Mouse (Mus musculus) fibroblast of lung, adult 2 months (primary cell): ENCODE data around the gene Arhgef15.
"Not testable (repeated sequence)": the region's sequence is repeated elsewhere in the genome, so short reads cannot be mapped to it uniquely, and the experiment has no call there.

Experiments
- DNase-seq: peaks from one replicate; pipeline ENCODE4 v3.0.0-alpha.2; 2011; ENCODE audit warnings: low read depth

Gene Arhgef15

GRCm38 (mm10) chr11:68965050-68965449 is 7.8 kb upstream of the Arhgef15 start:
- DNase-seq: no peak

- DNase-seq: no peak
Observed at GRCm38 (mm10) chr11:68963405-68963804, 6.1 kb upstream of the Arhgef15 start.

- DNase-seq: not testable (repeated sequence)
Observed at GRCm38 (mm10) chr11:68962159-68962558, 4.9 kb upstream of the Arhgef15 start.

- no peak for DNase-seq
Observed at GRCm38 (mm10) chr11:68961596-68961995, 4.3 kb upstream of the Arhgef15 start.

GRCm38 (mm10) chr11:68957971-68958370 is 691 bp upstream of the Arhgef15 start:
- DNase-seq: no peak

GRCm38 (mm10) chr11:68956697-68957096 is 583 bp downstream of the Arhgef15 start:
- no peak for DNase-seq

GRCm38 (mm10) chr11:68956107-68956506 is 1.2 kb downstream of the Arhgef15 start:
- no peak for DNase-seq

GRCm38 (mm10) chr11:68955473-68955872 is 1.8 kb downstream of the Arhgef15 start:
- DNase-seq: no peak

GRCm38 (mm10) chr11:68954408-68954807 is 2.9 kb downstream of the Arhgef15 start:
- no peak for DNase-seq

- DNase-seq: no peak
Observed at GRCm38 (mm10) chr11:68953903-68954302, 3.4 kb downstream of the Arhgef15 start.

- DNase-seq: no peak
Observed at GRCm38 (mm10) chr11:68947542-68947993, 9.7 kb downstream of the Arhgef15 start.

- no peak for DNase-seq
Observed at GRCm38 (mm10) chr11:68946806-68947440, 10.4 kb downstream of the Arhgef15 start.

- no peak for DNase-seq
Observed at GRCm38 (mm10) chr11:68946001-68946400, 11.3 kb downstream of the Arhgef15 start.

GRCm38 (mm10) chr11:68945245-68945644 is 12.0 kb downstream of the Arhgef15 start:
- no peak for DNase-seq

- no peak for DNase-seq
Observed at GRCm38 (mm10) chr11:68942731-68943130, 14.5 kb downstream of the Arhgef15 start.

GRCm38 (mm10) chr11:68940516-68940915 is 16.8 kb downstream of the Arhgef15 start:
- DNase-seq: no peak

- DNase-seq: peak; percentile 92
Observed at GRCm38 (mm10) chr11:68939451-68940304, 17.6 kb downstream of the Arhgef15 start.

- not testable (repeated sequence) for DNase-seq
Observed at GRCm38 (mm10) chr11:68936951-68937350, 20.3 kb downstream of the Arhgef15 start.

GRCm38 (mm10) chr11:68933885-68934507 is 23.3 kb downstream of the Arhgef15 start:
- no peak for DNase-seq

GRCm38 (mm10) chr11:68929947-68930346 is 27.3 kb downstream of the Arhgef15 start:
- no peak for DNase-seq

- DNase-seq: no peak
Observed at GRCm38 (mm10) chr11:68926981-68927380, 30.3 kb downstream of the Arhgef15 start, which contains the start of gene Odf4. Gene Odf4 (minus strand): TSS chr11:68927081.

GRCm38 (mm10) chr11:68924749-68925148 is 32.5 kb downstream of the Arhgef15 start:
- no peak for DNase-seq

GRCm38 (mm10) chr11:68923191-68923590 is 34.1 kb downstream of the Arhgef15 start:
- DNase-seq: no peak
